Mouse (Mus musculus): ENCODE measurements at regions not wholly inside any gene's neighbourhood (a gene's known extent, or its start where the extent isn't known, plus 50 kb on each side); places are given as distances from the start of the nearest gene placed in this dataset.

- WGBS (ENCODE audit: insufficient replicate concordance), result 57% methylated on average over 3 of the region's 3 CpGs
- TF ChIP-seq EP300 (IDR thresholded peaks at IDR 0.05; ENCODE audit: low read depth) (no peak), CTCF (IDR thresholded peaks at IDR 0.05; ENCODE audit: low read depth) (no peak)
- Histone ChIP-seq H3K27me3 (ENCODE audit: control insufficient read depth, insufficient read depth, low read length) (no peaks in the 10 kb centered on the region), H3K4me2 (ENCODE audit: low read depth) (no peak overlapping the region), H3K4me3 (ENCODE audit: insufficient read depth in 1 of 2, low read depth in 2 of 2, low read length in 2 of 2) (no peak overlapping the region), H3K27ac (no peak overlapping the region), H3K9me3 (ENCODE audit: control insufficient read depth, low read length) (no peaks in the 10 kb centered on the region), H3K36me3 (replicated peaks; ENCODE audit: control insufficient read depth, insufficient read depth, low read depth) (no peaks in the 10 kb centered on the region), H3K4me1 (replicated peaks; ENCODE audit: control insufficient read depth in 2 of 2, insufficient read depth in 2 of 2, low read length in 1 of 2) (peaks cover 0 to 3% of the 10 kb centered on the region in 2 experiments; a peak in 1 of 4 replicates), H3K9ac (replicated peaks) (no peak overlapping the region)
- DNase-seq (ENCODE audit: low read depth in 3 of 3, low spot score in 3 of 3) (no peak), ATAC-seq (ENCODE audit: insufficient read depth) (no peak)
These were observed 53.9 kb upstream of the Zfp648 start for GRCm38 (mm10) chr1:154147001-154147571.

GRCm38 (mm10) chr1:154148948-154149347, 52.0 kb upstream of the Zfp648 start:
- DNase-seq (ENCODE audit: low read depth in 3 of 3, low spot score in 3 of 3) (no peak), ATAC-seq (ENCODE audit: insufficient read depth) (no peak)
- H3K36me3 ChIP-seq (replicated peaks; ENCODE audit: control insufficient read depth, insufficient read depth, low read depth), result no peaks in the 10 kb centered on the region
- no peak overlapping the region for H3K9ac ChIP-seq (replicated peaks)
- TF ChIP-seq EP300 (IDR thresholded peaks at IDR 0.05; ENCODE audit: low read depth) (no peak), CTCF (IDR thresholded peaks at IDR 0.05; ENCODE audit: low read depth) (no peak)
- no peak overlapping the region for H3K27ac ChIP-seq
- H3K4me2 ChIP-seq (ENCODE audit: low read depth), result no peak overlapping the region
- no peaks in the 10 kb centered on the region for H3K9me3 ChIP-seq (ENCODE audit: control insufficient read depth, low read length)
- no peaks in the 10 kb centered on the region for H3K27me3 ChIP-seq (ENCODE audit: control insufficient read depth, insufficient read depth, low read length)
- WGBS (ENCODE audit: insufficient replicate concordance), result 71% methylated on average over 10 of the region's 10 CpGs
- peaks cover 0 to 3% of the 10 kb centered on the region in 2 experiments; a peak in 1 of 4 replicates for H3K4me1 ChIP-seq (replicated peaks; ENCODE audit: control insufficient read depth in 2 of 2, insufficient read depth in 2 of 2, low read length in 1 of 2)
- no peak overlapping the region for H3K4me3 ChIP-seq (ENCODE audit: insufficient read depth in 1 of 2, low read depth in 2 of 2, low read length in 2 of 2)

- peaks cover 0 to 3% of the 10 kb centered on the region in 2 experiments; a peak in 1 of 4 replicates for H3K4me1 ChIP-seq (replicated peaks; ENCODE audit: control insufficient read depth in 2 of 2, insufficient read depth in 2 of 2, low read length in 1 of 2)
These were observed 51.4 kb upstream of the Zfp648 start for GRCm38 (mm10) chr1:154149431-154150143.

DNA sequence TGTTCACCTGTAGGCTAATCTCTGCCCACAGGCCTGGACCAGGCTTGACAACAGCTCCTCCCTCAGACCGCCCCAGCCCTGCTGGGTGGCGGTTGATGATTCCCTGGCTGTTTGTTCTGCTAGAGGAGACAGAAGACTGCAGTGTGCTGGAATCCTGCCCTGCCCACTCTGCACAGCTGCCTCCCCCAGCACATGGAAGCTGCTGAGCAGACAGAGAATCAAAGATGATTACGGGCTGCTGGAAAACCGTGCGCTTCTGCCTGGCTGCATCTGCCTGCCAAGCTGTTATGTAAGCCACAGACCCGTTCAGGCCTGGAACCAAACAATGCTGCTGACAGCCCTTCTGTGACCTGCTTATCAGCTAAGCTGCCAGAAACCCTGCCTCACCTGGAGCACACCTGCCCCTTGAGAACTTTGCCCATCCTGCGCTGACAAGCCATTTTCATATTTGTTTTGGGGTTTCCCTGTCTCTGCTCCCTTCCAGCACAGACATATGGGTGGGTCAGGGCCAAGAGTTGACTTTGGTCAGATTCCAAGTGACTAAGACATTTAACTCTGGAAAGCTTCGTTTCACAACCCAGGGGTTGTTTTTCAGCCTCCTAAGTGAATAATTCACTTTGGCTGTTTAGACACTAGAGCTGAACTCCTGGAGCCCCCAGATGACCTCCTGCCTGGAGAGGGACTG, 50.7 kb upstream of the Zfp648 start:
- Histone ChIP-seq H3K27me3 (ENCODE audit: control insufficient read depth, insufficient read depth, low read length) (no peaks in the 10 kb centered on the region), H3K9ac (replicated peaks) (no peak overlapping the region), H3K4me1 (replicated peaks; ENCODE audit: control insufficient read depth in 2 of 2, insufficient read depth in 2 of 2, low read length in 1 of 2) (peaks cover 0 to 3% of the 10 kb centered on the region in 2 experiments; a peak in 1 of 4 replicates), H3K4me3 (ENCODE audit: insufficient read depth in 1 of 2, low read depth in 2 of 2, low read length in 2 of 2) (no peak overlapping the region), H3K9me3 (ENCODE audit: control insufficient read depth, low read length) (no peaks in the 10 kb centered on the region), H3K36me3 (replicated peaks; ENCODE audit: control insufficient read depth, insufficient read depth, low read depth) (no peaks in the 10 kb centered on the region), H3K4me2 (ENCODE audit: low read depth) (no peak overlapping the region), H3K27ac (no peak overlapping the region)
- no peak for TF ChIP-seq EP300 (IDR thresholded peaks at IDR 0.05; ENCODE audit: low read depth)
- peak; percentile 77 for ATAC-seq (ENCODE audit: insufficient read depth)
- DNase-seq (ENCODE audit: low read depth in 3 of 3, low spot score in 3 of 3), result peak in 2 of 3 experiments; percentile 4 to 7
- 42% methylated on average over 8 of the region's 8 CpGs for whole genome bisulfite sequencing (ENCODE audit: insufficient replicate concordance)

More at GRCm38 (mm10) chr1:154149431-154150143, 51.4 kb upstream of the Zfp648 start:
- H3K27me3 ChIP-seq (ENCODE audit: control insufficient read depth, insufficient read depth, low read length), result no peaks in the 10 kb centered on the region
- no peak overlapping the region for H3K4me2 ChIP-seq (ENCODE audit: low read depth)
- no peak overlapping the region for H3K9ac ChIP-seq (replicated peaks)
- ATAC-seq (ENCODE audit: insufficient read depth) (no peak), DNase-seq (ENCODE audit: low read depth in 3 of 3, low spot score in 3 of 3) (no peak)
- TF ChIP-seq CTCF (IDR thresholded peaks at IDR 0.05; ENCODE audit: low read depth) (no peak), EP300 (IDR thresholded peaks at IDR 0.05; ENCODE audit: low read depth) (no peak)
- no peaks in the 10 kb centered on the region for H3K9me3 ChIP-seq (ENCODE audit: control insufficient read depth, low read length)
- no peak overlapping the region for H3K27ac ChIP-seq
- H3K4me3 ChIP-seq (ENCODE audit: insufficient read depth in 1 of 2, low read depth in 2 of 2, low read length in 2 of 2), result no peak overlapping the region
- no peaks in the 10 kb centered on the region for H3K36me3 ChIP-seq (replicated peaks; ENCODE audit: control insufficient read depth, insufficient read depth, low read depth)
- WGBS (ENCODE audit: insufficient replicate concordance), result 38% methylated on average over 1 of the region's 1 CpGs
